Comparison of ENCODE assay signal across 15 mouse cellular contexts in the genomic region with DNA sequence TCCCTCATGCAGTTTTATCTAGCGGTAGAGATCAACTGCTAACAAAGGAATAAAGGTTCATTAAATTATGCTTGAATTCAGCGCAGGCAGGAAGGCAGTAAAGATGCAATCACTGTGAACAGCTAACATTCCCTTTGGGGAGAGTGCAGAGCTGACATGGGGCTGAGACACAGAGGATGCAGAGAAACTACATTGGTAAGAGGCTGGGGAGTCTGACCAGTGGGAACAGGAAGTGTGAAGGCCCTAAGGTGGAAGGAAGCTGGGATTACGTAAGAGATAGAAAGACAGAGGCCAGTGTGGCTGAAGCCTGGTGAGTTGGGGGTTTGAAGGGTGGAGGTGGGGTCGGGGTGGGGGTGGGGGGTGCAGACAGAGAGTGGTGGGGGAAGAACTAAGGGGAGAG. TPM values are rescaled to one million over a fixed set of nuclear protein-coding genes. Genes with fewer than 3 reads are reported as not detected.
A peak's percentile ranks its signal among the peaks of the same experiment; 100 is the strongest.
DNase-seq lines count a peak whose midpoint lies in the region; ATAC-seq and TF ChIP-seq lines count a peak whose summit lies in the region.
"Had no signal": no experiment of that assay in that cellular context is flagged by ENCODE, and none has a peak within 500 bp of the region (broad histone marks: within the 10 kb centered on the region; RNA-seq: fewer than 3 reads in every experiment).

No protein-coding gene starts in this region.

- H3K27me3 ChIP-seq in hindbrain, embryonic 14.5 days (ENCODE audit: control insufficient read depth, insufficient read depth, low read length), result no peaks in the 10 kb centered on the region
- H3K27me3 ChIP-seq in hindbrain, embryonic 12.5 days, result no peaks in the 10 kb centered on the region
- H3K27me3 ChIP-seq in lung, embryonic 14.5 days (ENCODE audit: insufficient read depth, low read length), result no peaks in the 10 kb centered on the region
- no peaks in the 10 kb centered on the region for H3K27me3 ChIP-seq in stomach, embryonic 15.5 days (replicated peaks)
- H3K27me3 ChIP-seq in midbrain, postnatal 0 days (ENCODE audit: insufficient read depth, low read length), result no peaks in the 10 kb centered on the region
- H3K27me3 ChIP-seq: embryonic facial prominence, embryonic 13.5 days; heart, embryonic 15.5 days had no signal

- peaks cover 4% of the 10 kb centered on the region; the same call in 1 of the 2 replicates for H3K4me1 ChIP-seq in hindbrain, embryonic 14.5 days (replicated peaks; ENCODE audit: control insufficient read depth, insufficient read depth, low read length)
- H3K4me1 ChIP-seq in hindbrain, embryonic 12.5 days, result peaks cover 7% of the 10 kb centered on the region; the same call in 1 of the 2 replicates
- H3K4me1 ChIP-seq in lung, embryonic 14.5 days (ENCODE audit: insufficient read depth), result peaks cover 5% of the 10 kb centered on the region; the same call in 1 of the 2 replicates
- H3K4me1 ChIP-seq in stomach, embryonic 15.5 days, result peaks cover 8% of the 10 kb centered on the region; the same call in 1 of the 2 replicates
- no peaks in the 10 kb centered on the region for H3K4me1 ChIP-seq in midbrain, postnatal 0 days (ENCODE audit: insufficient read depth, low read length)
- H3K4me1 ChIP-seq: embryonic facial prominence, embryonic 13.5 days had no signal

- no peak for DNase-seq in hindbrain, embryonic 14.5 days (ENCODE audit: low spot score)
- no peak for DNase-seq in lung, embryonic 14.5 days
- no peak for DNase-seq in lung, postnatal 25 days (ENCODE audit: low spot score)
- no peak for DNase-seq in midbrain, postnatal 0 days (ENCODE audit: low spot score)
- no peak for DNase-seq in urinary bladder, adult 2 months (ENCODE audit: low spot score)
- DNase-seq: cerebellum, adult 8-10 months; gastrocnemius, postnatal 10 days had no signal

- ATAC-seq in hindbrain, embryonic 14.5 days (ENCODE audit: low FRiP score), result no peak
- no peak for ATAC-seq in hindbrain, embryonic 12.5 days (ENCODE audit: low FRiP score)
- peak; percentile 25; the same call in 1 of the 2 replicates for ATAC-seq in lung, embryonic 14.5 days (ENCODE audit: insufficient read depth)
- peak; percentile 42 to 51; a peak in 3 of 4 replicates for ATAC-seq in hematopoietic stem cell, adult 5-6 weeks (replicated peaks in 1 of 2; ENCODE audit: insufficient read depth in 1 of 2, low FRiP score in 2 of 2, low TSS enrichment in 1 of 2, low read depth in 1 of 2, poor library complexity in 2 of 2, severe bottlenecking in 2 of 2)
- no peak for ATAC-seq in stomach, embryonic 15.5 days (ENCODE audit: insufficient read depth, low FRiP score, low read depth)
- no peak for ATAC-seq in midbrain, postnatal 0 days (ENCODE audit: low FRiP score)
- ATAC-seq: forebrain, embryonic 13.5 days had no signal

- 56% methylated on average over 4 of the region's 4 CpGs for WGBS in hindbrain, embryonic 14.5 days
- WGBS in hindbrain, embryonic 12.5 days, result 76% methylated on average over 4 of the region's 4 CpGs
- WGBS in lung, embryonic 14.5 days, result 60% methylated on average over 4 of the region's 4 CpGs
- WGBS in stomach, embryonic 15.5 days, result 58% methylated on average over 4 of the region's 4 CpGs
- 59% methylated on average over 4 of the region's 4 CpGs for WGBS in midbrain, postnatal 0 days

- no peak overlapping the region for H3K9ac ChIP-seq in hindbrain, embryonic 14.5 days
- no peak overlapping the region for H3K9ac ChIP-seq in hindbrain, embryonic 12.5 days
- H3K9ac ChIP-seq in lung, embryonic 14.5 days, result no peak overlapping the region
- H3K9ac ChIP-seq in stomach, embryonic 15.5 days, result no peak overlapping the region
- H3K9ac ChIP-seq in midbrain, postnatal 0 days (replicated peaks; ENCODE audit: low read length, poor library complexity, severe bottlenecking), result no peak overlapping the region
- H3K9ac ChIP-seq: embryonic facial prominence, embryonic 13.5 days; forebrain, embryonic 13.5 days; heart, embryonic 15.5 days had no signal

- H3K36me3 ChIP-seq in hindbrain, embryonic 14.5 days (replicated peaks; ENCODE audit: control insufficient read depth, insufficient read depth), result no peaks in the 10 kb centered on the region
- H3K36me3 ChIP-seq in hindbrain, embryonic 12.5 days, result no peaks in the 10 kb centered on the region
- H3K36me3 ChIP-seq in lung, embryonic 14.5 days (ENCODE audit: insufficient read depth), result no peaks in the 10 kb centered on the region
- no peaks in the 10 kb centered on the region for H3K36me3 ChIP-seq in stomach, embryonic 15.5 days
- no peaks in the 10 kb centered on the region for H3K36me3 ChIP-seq in midbrain, postnatal 0 days (ENCODE audit: insufficient read depth, low read length)
- H3K36me3 ChIP-seq: embryonic facial prominence, embryonic 13.5 days; heart, embryonic 15.5 days; midbrain, embryonic 10.5 days had no signal

- TF ChIP-seq CTCF in lung, embryonic 14.5 days (IDR thresholded peaks at IDR 0.05; ENCODE audit: low read depth), result no peak
- no peak for TF ChIP-seq CTCF in midbrain, postnatal 0 days (IDR thresholded peaks at IDR 0.05)

- no peak overlapping the region for H3K4me2 ChIP-seq in hindbrain, embryonic 14.5 days (replicated peaks)
- no peak overlapping the region for H3K4me2 ChIP-seq in hindbrain, embryonic 12.5 days (replicated peaks)
- no peak overlapping the region for H3K4me2 ChIP-seq in lung, embryonic 14.5 days
- H3K4me2 ChIP-seq in stomach, embryonic 15.5 days, result no peak overlapping the region
- no peak overlapping the region for H3K4me2 ChIP-seq in midbrain, postnatal 0 days (ENCODE audit: low read depth, low read length, poor library complexity, severe bottlenecking)
- H3K4me2 ChIP-seq: embryonic facial prominence, embryonic 13.5 days; forebrain, embryonic 13.5 days; heart, embryonic 15.5 days had no signal

- no peak overlapping the region for H3K4me3 ChIP-seq in hindbrain, embryonic 14.5 days (replicated peaks; ENCODE audit: low read length)
- H3K4me3 ChIP-seq in hindbrain, embryonic 12.5 days, result no peak overlapping the region
- H3K4me3 ChIP-seq in lung, embryonic 14.5 days (ENCODE audit: low read depth, low read length), result no peak overlapping the region
- no peak overlapping the region for H3K4me3 ChIP-seq in stomach, embryonic 15.5 days (replicated peaks)
- H3K4me3 ChIP-seq in midbrain, postnatal 0 days (ENCODE audit: low read depth, low read length), result no peak overlapping the region
- H3K4me3 ChIP-seq: embryonic facial prominence, embryonic 13.5 days; forebrain, embryonic 13.5 days; heart, embryonic 15.5 days; left cerebral cortex, adult 2 months; midbrain, embryonic 10.5 days had no signal

- 0 out of 2 replicates have a peak, but pooled peaks cover 3% of the 10 kb centered on the region for H3K9me3 ChIP-seq in hindbrain, embryonic 14.5 days (ENCODE audit: control insufficient read depth, low read length)
- H3K9me3 ChIP-seq in hindbrain, embryonic 12.5 days (replicated peaks), result no peaks in the 10 kb centered on the region
- H3K9me3 ChIP-seq in lung, embryonic 14.5 days (ENCODE audit: low read depth, low read length), result no peaks in the 10 kb centered on the region
- H3K9me3 ChIP-seq in stomach, embryonic 15.5 days, result no peaks in the 10 kb centered on the region
- no peaks in the 10 kb centered on the region for H3K9me3 ChIP-seq in midbrain, postnatal 0 days (ENCODE audit: low read length)
- H3K9me3 ChIP-seq: embryonic facial prominence, embryonic 13.5 days; forebrain, embryonic 13.5 days; heart, embryonic 15.5 days; midbrain, embryonic 10.5 days had no signal

- peak overlapping the region; percentile 45 for H3K27ac ChIP-seq in hindbrain, embryonic 14.5 days
- H3K27ac ChIP-seq in hindbrain, embryonic 12.5 days, result no peak overlapping the region
- H3K27ac ChIP-seq in lung, embryonic 14.5 days (ENCODE audit: low read depth), result no peak overlapping the region
- H3K27ac ChIP-seq in stomach, embryonic 15.5 days, result peak overlapping the region; percentile 52
- no peak overlapping the region for H3K27ac ChIP-seq in midbrain, postnatal 0 days (ENCODE audit: low read depth, low read length)
- H3K27ac ChIP-seq: embryonic facial prominence, embryonic 13.5 days; forebrain, embryonic 13.5 days; heart, embryonic 15.5 days; left cerebral cortex, adult 2 months; midbrain, embryonic 10.5 days had no signal

RNA-seq across cellular contexts. Expression of gene Slc25a33, which starts 16.5 kb away (rescaled TPM):
- 38.2 and 40.2 TPM in 2 replicates for polyA plus RNA-seq in hindbrain, embryonic 14.5 days (2014; fragmentation: Nextera tagmentation; extraction: Ambion mirVana)
- polyA plus RNA-seq in hindbrain, embryonic 12.5 days (2016; fragmentation: Nextera tagmentation; extraction: Ambion mirVana), result 18.8 and 18.9 TPM in 2 replicates
- 8.7 and 9.6 TPM in 2 replicates for polyA plus RNA-seq in lung, embryonic 14.5 days (2014; fragmentation: Nextera tagmentation; extraction: Ambion mirVana)
- total RNA-seq in hematopoietic stem cell, adult 5-6 weeks (2017), result 5.1 and 11.2 TPM in 2 replicates
- 10.4 and 10.6 TPM in 2 replicates for polyA plus RNA-seq in stomach, embryonic 15.5 days (2015; fragmentation: Nextera tagmentation; extraction: Ambion mirVana)
- total RNA-seq in midbrain, postnatal 0 days (2014; rRNA removed), result 16.6 and 19.8 TPM in 2 replicates
- 32.7 and 34.8 TPM in 2 replicates for polyA plus RNA-seq in midbrain, postnatal 0 days (2015; fragmentation: Nextera tagmentation; extraction: Ambion mirVana)
- polyA plus RNA-seq in urinary bladder, adult 2 months (2012; rRNA removed), result 13.5 and 14.5 TPM in 2 replicates

RNA-seq across cellular contexts. Expression of gene Tmem201, which starts 52.7 kb away (rescaled TPM):
- polyA plus RNA-seq in hindbrain, embryonic 14.5 days (2014; fragmentation: Nextera tagmentation; extraction: Ambion mirVana), result 29.9 and 31.9 TPM in 2 replicates
- polyA plus RNA-seq in hindbrain, embryonic 12.5 days (2016; fragmentation: Nextera tagmentation; extraction: Ambion mirVana), result 39.6 and 39.7 TPM in 2 replicates
- polyA plus RNA-seq in lung, embryonic 14.5 days (2014; fragmentation: Nextera tagmentation; extraction: Ambion mirVana), result 24.7 and 30.3 TPM in 2 replicates
- total RNA-seq in hematopoietic stem cell, adult 5-6 weeks (2017), result 15.5 and 16.4 TPM in 2 replicates
- 24.0 and 26.8 TPM in 2 replicates for polyA plus RNA-seq in stomach, embryonic 15.5 days (2015; fragmentation: Nextera tagmentation; extraction: Ambion mirVana)
- total RNA-seq in midbrain, postnatal 0 days (2014; rRNA removed), result 55.2 and 67.8 TPM in 2 replicates
- polyA plus RNA-seq in midbrain, postnatal 0 days (2015; fragmentation: Nextera tagmentation; extraction: Ambion mirVana), result 44.8 and 48.5 TPM in 2 replicates
- polyA plus RNA-seq in urinary bladder, adult 2 months (2012; rRNA removed), result 21.6 and 24.0 TPM in 2 replicates

Comparison
In these comparisons a context has a peak if more than half of its experiments do, and no peak if none do; other contexts are left out.
1. H3K27ac ChIP-seq: peak in hindbrain, embryonic 14.5 days (single experiment) and stomach, embryonic 15.5 days (single experiment); none in hindbrain, embryonic 12.5 days (single experiment), lung, embryonic 14.5 days (single experiment) and midbrain, postnatal 0 days (single experiment).
2. ATAC-seq: peak in lung, embryonic 14.5 days (single experiment) and hematopoietic stem cell, adult 5-6 weeks (2 of 2); none in hindbrain, embryonic 14.5 days (single experiment), hindbrain, embryonic 12.5 days (single experiment), stomach, embryonic 15.5 days (single experiment) and midbrain, postnatal 0 days (single experiment).